Mouse (Mus musculus): Measurements from ENCODE around the gene Glo1. TPM values are rescaled to one million over a fixed set of nuclear protein-coding genes. Genes with fewer than 3 reads are reported as not detected.

Gene Glo1
- polyA plus RNA-seq, 1 experiment from 2014 or later, result 220 TPM

DNA sequence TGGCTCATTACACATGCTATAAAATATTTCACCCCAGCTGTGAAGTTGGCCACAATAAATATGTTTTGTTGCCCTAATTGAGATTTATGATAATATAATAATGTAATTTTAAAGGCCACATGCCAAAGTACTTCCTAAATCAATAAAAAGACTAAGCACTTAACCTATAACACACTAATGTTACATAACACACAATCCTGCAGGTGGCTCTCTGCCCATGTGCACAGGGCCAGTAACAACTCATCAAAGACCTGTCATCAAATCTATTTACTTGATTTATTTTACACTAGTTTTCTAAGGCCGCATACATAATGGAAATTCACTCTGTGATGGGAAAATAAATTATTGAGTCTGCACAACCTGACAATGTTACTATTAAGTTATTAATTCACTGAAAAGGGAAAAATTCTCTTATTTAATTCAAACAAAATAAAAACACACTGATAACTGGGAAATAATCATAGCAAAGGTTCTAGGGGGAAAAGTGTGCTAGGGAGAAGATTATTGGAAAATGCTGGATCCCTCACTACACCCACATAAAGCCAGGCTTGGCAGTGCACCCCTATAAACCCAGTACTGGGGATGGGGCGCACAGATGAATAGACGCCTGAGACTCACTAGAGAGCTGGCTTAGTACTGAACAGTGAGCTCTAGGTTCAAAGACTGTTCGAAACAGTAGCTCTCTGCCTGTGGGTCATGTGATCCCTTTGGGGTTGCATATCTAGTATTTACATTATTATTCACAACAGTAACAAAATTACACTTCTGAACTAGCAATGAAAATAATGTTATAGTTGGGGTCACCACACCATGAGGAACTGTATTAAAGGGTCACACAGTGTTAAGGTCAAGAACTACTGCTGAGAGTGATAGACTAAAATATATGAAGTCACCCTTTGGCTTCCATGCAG is 73.4 kb downstream of the Glo1 start:
- Histone ChIP-seq H3K36me3 (no peaks in the 10 kb centered on the region), H3K27me3 (no peaks in the 10 kb centered on the region), H3K9ac (no peak overlapping the region), H3K9me3 (no peaks in the 10 kb centered on the region), H3K4me2 (no peak overlapping the region), H3K4me1 (peaks cover 30% of the 10 kb centered on the region), H3K4me3 (no peak overlapping the region), H3K27ac (no peak overlapping the region)
- no peak for ATAC-seq (ENCODE audit: borderline replicate concordance, extremely low read depth, low FRiP score, low TSS enrichment)
- WGBS, result 82% methylated on average over 4 of the region's 4 CpGs

DNA sequence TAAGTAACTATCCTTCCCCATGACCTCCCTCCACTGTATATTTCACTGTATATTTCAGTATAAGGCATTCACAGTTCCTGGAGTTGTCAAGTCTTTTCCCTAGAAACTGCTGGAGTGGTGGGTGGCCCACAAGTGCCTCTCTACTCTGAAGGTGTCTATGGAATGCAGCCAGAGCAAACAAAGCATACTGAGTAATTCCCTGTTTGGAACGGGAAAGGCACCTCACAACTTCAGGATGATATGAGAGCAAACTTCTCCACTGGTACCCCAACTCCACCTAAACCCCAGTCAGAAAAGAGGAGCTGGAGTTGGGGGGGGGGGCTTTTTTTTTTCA is 75.9 kb downstream of the Glo1 start:
- peak; percentile 75; the same call in 1 of the 2 replicates for ATAC-seq (ENCODE audit: borderline replicate concordance, extremely low read depth, low FRiP score, low TSS enrichment)
- Histone ChIP-seq H3K36me3 (no peaks in the 10 kb centered on the region), H3K4me1 (peaks cover 24% of the 10 kb centered on the region), H3K9ac (no peak overlapping the region), H3K4me3 (no peak overlapping the region), H3K9me3 (no peaks in the 10 kb centered on the region), H3K27ac (peak overlapping the region; percentile 95), H3K4me2 (peak overlapping the region; percentile 40), H3K27me3 (no peaks in the 10 kb centered on the region)
- WGBS, result 18% methylated on average over 1 of the region's 1 CpGs

DNA sequence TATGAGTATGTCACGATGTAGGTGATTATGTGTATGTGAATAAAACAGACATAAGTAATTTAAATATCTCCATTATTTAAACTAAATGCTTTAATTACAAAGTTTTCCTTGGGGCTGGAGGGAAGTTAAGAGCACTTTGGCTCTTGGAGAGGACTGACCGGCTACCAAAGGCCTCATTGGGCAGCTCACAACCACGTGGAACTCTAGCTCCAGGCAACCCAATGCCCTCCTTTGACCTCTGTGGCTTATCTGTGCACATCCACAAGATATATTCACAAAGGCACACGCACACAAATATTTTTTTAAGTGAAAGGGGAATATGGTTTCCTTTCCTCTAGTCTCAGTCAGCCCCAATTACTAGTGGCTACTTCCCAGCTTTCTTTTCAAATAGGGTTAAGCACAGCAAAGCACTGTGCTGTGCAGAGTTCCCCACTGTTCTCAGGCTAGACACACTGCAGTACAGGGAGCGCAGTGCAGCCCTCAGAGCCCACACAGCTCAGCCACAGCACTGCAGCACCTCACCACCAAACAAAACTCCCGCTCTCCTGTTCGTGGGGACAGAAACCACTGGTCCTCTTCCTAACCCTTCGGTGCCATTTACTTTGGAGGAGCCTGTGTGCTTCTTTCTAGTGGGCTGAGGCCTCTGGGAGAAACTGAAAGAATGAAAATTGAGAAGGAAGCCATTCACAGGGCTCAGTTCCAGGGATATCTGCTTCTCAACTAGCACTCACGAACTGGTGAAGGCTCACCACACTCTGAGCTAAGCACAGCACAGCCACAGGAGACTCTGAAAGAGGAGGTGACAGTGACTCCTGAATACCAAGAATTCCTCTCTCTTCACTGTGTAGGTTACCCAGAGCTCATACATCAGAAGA is 76.5 kb downstream of the Glo1 start:
- peak overlapping the region; percentile 40 for H3K4me2 ChIP-seq
- peak; percentile 46; the same call in 1 of the 2 replicates for ATAC-seq (ENCODE audit: borderline replicate concordance, extremely low read depth, low FRiP score, low TSS enrichment)

DNA sequence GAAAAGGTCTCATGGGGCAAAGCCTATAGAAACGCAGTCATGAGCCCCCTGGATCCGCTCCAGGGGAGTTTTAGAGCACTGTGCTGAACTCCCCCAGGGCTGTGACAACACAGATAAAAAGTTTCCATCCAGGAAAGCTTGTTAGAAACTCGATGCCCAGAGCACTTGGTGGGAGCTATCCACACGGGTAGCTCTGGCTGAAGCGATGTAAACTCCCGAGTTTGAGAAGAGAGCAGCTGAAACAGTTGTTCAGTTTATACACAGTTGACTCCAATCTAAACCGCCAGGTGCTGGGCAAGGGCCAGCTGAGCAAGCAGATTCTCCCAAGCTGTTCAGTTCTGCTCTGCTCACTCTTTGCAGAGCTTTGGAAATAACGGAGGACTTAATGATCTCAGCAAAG is 87.6 kb downstream of the Glo1 start:
- H3K9me3 ChIP-seq, result no peaks in the 10 kb centered on the region
- H3K4me2 ChIP-seq, result no peak overlapping the region
- H3K27me3 ChIP-seq, result no peaks in the 10 kb centered on the region
- peaks cover 5% of the 10 kb centered on the region for H3K4me1 ChIP-seq
- H3K36me3 ChIP-seq, result no peaks in the 10 kb centered on the region
- no peak for ATAC-seq (ENCODE audit: borderline replicate concordance, extremely low read depth, low FRiP score, low TSS enrichment)
- H3K4me3 ChIP-seq, result no peak overlapping the region
- no peak overlapping the region for H3K27ac ChIP-seq
- no peak overlapping the region for H3K9ac ChIP-seq
- WGBS, result 17% methylated on average over 8 of the region's 8 CpGs

More for the DNA sequence above, 76.5 kb downstream of the Glo1 start:
- Histone ChIP-seq H3K4me1 (peaks cover 24% of the 10 kb centered on the region), H3K27me3 (no peaks in the 10 kb centered on the region), H3K9me3 (no peaks in the 10 kb centered on the region), H3K36me3 (no peaks in the 10 kb centered on the region), H3K9ac (no peak overlapping the region), H3K4me3 (no peak overlapping the region), H3K27ac (peak overlapping the region; percentile 95)
- WGBS, result 30% methylated on average over 9 of the region's 9 CpGs

DNA sequence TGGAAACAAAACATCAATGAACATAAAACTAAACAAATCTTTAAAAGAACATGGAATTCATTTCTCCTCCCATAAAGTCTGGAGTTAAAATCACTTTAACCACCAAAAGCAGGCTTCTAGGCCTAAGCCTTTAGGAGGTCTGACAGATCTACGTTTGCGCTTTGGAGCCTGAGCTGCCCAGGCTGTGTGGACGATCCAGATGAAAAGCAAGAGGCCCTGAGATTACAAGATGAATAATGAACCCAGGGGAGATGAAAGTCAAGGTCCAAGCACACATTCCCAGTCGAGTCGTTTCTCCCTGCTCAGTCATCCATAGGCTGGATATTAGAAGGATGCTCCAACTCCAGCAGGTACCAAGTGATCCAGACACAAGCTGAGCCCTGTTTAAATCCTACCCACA is 90.0 kb downstream of the Glo1 start:
- no peak for ATAC-seq (ENCODE audit: borderline replicate concordance, extremely low read depth, low FRiP score, low TSS enrichment)
- 56% methylated on average over 5 of the region's 5 CpGs for WGBS
- H3K9me3 ChIP-seq, result no peaks in the 10 kb centered on the region

More for the DNA sequence above, 90.0 kb downstream of the Glo1 start:
- Histone ChIP-seq H3K27ac (no peak overlapping the region), H3K4me1 (peaks cover 5% of the 10 kb centered on the region), H3K9ac (no peak overlapping the region), H3K36me3 (no peaks in the 10 kb centered on the region), H3K4me2 (no peak overlapping the region), H3K27me3 (no peaks in the 10 kb centered on the region), H3K4me3 (no peak overlapping the region)

Other genes with a start within 250 kb of the Glo1 start
- gene Btbd9, start 50.4 kb downstream of the Glo1 start, polyA plus RNA-seq (2015; fragmentation: Nextera tagmentation; extraction: Ambion mirVana), result 54.1 and 57.3 TPM in 2 replicates
- 5.7 and 6.1 TPM in 2 replicates for gene Dnah8, start 2.5 kb downstream of the Glo1 start, polyA plus RNA-seq (2015; fragmentation: Nextera tagmentation; extraction: Ambion mirVana)

Measured in lung, embryonic 15.5 days (tissue).